Mouse (Mus musculus): ENCODE measurements around the gene Rpl29. TPM values are rescaled to one million over a fixed set of nuclear protein-coding genes. Genes with fewer than 3 reads are reported as not detected.
A peak's percentile ranks its signal among the peaks of the same experiment; 100 is the strongest.

Rpl29 gene
- polyA plus RNA-seq, 1 experiment = 475 TPM

GRCm38 (mm10) chr9:106420608-106421007 lies 8.6 kb upstream of the Rpl29 start:
- Histone ChIP-seq H3K27me3 (ENCODE audit: control insufficient read depth, insufficient read depth, low read length) (no peaks in the 10 kb centered on the region), H3K27ac (ENCODE audit: insufficient read depth, low read length) (no peak overlapping the region), H3K4me1 (ENCODE audit: control insufficient read depth, insufficient read depth, low read length) (peaks cover 4% of the 10 kb centered on the region; the same call in 1 of the 2 replicates), H3K4me3 (replicated peaks; ENCODE audit: insufficient read depth, low read depth, low read length) (no peak overlapping the region)
- no peak for DNase-seq
- TF ChIP-seq CTCF (IDR thresholded peaks at IDR 0.05; ENCODE audit: borderline replicate concordance, insufficient read depth, low read depth, low read length) (no peak), POLR2A (IDR thresholded peaks at IDR 0.05; ENCODE audit: borderline replicate concordance, insufficient read depth, low read length) (no peak)
- WGBS = 13% methylated on average over 2 of the region's 2 CpGs

GRCm38 (mm10) chr9:106421033-106421864 lies 8.0 kb upstream of the Rpl29 start:
- no peak for DNase-seq
- peaks cover 4% of the 10 kb centered on the region; the same call in 1 of the 2 replicates for H3K4me1 ChIP-seq (ENCODE audit: control insufficient read depth, insufficient read depth, low read length)
- no peak overlapping the region for H3K27ac ChIP-seq (ENCODE audit: insufficient read depth, low read length)
- H3K4me3 ChIP-seq (replicated peaks; ENCODE audit: insufficient read depth, low read depth, low read length) = peak overlapping the region; percentile 28
- no peaks in the 10 kb centered on the region for H3K27me3 ChIP-seq (ENCODE audit: control insufficient read depth, insufficient read depth, low read length)
- TF ChIP-seq POLR2A (IDR thresholded peaks at IDR 0.05; ENCODE audit: borderline replicate concordance, insufficient read depth, low read length) = no peak
- TF ChIP-seq CTCF (IDR thresholded peaks at IDR 0.05; ENCODE audit: borderline replicate concordance, insufficient read depth, low read depth, low read length) = no peak
- 27% methylated on average over 18 of the region's 18 CpGs for WGBS

- H3K27me3 ChIP-seq (ENCODE audit: control insufficient read depth, insufficient read depth, low read length) = no peaks in the 10 kb centered on the region
- WGBS = 0% methylated on average over 3 of the region's 3 CpGs
- no peak overlapping the region for H3K27ac ChIP-seq (ENCODE audit: insufficient read depth, low read length)
- TF ChIP-seq CTCF (IDR thresholded peaks at IDR 0.05; ENCODE audit: borderline replicate concordance, insufficient read depth, low read depth, low read length) (peak; percentile 94), POLR2A (IDR thresholded peaks at IDR 0.05; ENCODE audit: borderline replicate concordance, insufficient read depth, low read length) (no peak)
- DNase-seq = peak; percentile 80 to 85
- H3K4me3 ChIP-seq (replicated peaks; ENCODE audit: insufficient read depth, low read depth, low read length) = peak overlapping the region; percentile 28
- peaks cover 4% of the 10 kb centered on the region; the same call in 1 of the 2 replicates for H3K4me1 ChIP-seq (ENCODE audit: control insufficient read depth, insufficient read depth, low read length)
Observed at GRCm38 (mm10) chr9:106421865-106422160, 7.4 kb upstream of the Rpl29 start.

- whole genome bisulfite sequencing = under 1% methylated on average over 11 of the region's 11 CpGs
- Histone ChIP-seq H3K4me3 (replicated peaks; ENCODE audit: insufficient read depth, low read depth, low read length) (peak overlapping the region; percentile 98), H3K27me3 (ENCODE audit: control insufficient read depth, insufficient read depth, low read length) (no peaks in the 10 kb centered on the region), H3K27ac (ENCODE audit: insufficient read depth, low read length) (peak overlapping the region; percentile 87), H3K4me1 (ENCODE audit: control insufficient read depth, insufficient read depth, low read length) (no peaks in the 10 kb centered on the region; the same call in 1 of the 2 replicates)
- TF ChIP-seq CTCF (IDR thresholded peaks at IDR 0.05; ENCODE audit: borderline replicate concordance, insufficient read depth, low read depth, low read length) (no peak), POLR2A (IDR thresholded peaks at IDR 0.05; ENCODE audit: borderline replicate concordance, insufficient read depth, low read length) (no peak)
- no peak for DNase-seq
Observed at GRCm38 (mm10) chr9:106428719-106429220, 484 bp upstream of the Rpl29 start.

DNA sequence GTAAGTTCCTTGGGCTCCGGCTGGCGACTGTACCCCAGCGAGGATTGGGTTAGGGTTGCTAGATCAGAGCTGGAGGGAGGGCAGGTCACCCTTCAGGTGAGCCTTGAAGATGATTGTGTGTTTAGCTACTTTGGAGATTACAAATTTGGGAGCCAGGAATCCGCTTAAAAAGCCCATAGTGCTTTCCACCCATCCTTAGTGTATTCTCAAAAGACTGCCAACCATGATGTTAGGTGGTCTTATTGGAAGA lies 686 bp downstream of the Rpl29 start:
- Histone ChIP-seq H3K4me1 (ENCODE audit: control insufficient read depth, insufficient read depth, low read length) (no peaks in the 10 kb centered on the region; the same call in 1 of the 2 replicates), H3K27ac (ENCODE audit: insufficient read depth, low read length) (no peak overlapping the region), H3K27me3 (ENCODE audit: control insufficient read depth, insufficient read depth, low read length) (no peaks in the 10 kb centered on the region), H3K4me3 (replicated peaks; ENCODE audit: insufficient read depth, low read depth, low read length) (peak overlapping the region; percentile 98)
- WGBS = 0% methylated on average over 4 of the region's 4 CpGs
- no peak for DNase-seq
- TF ChIP-seq CTCF (IDR thresholded peaks at IDR 0.05; ENCODE audit: borderline replicate concordance, insufficient read depth, low read depth, low read length) = no peak
- no peak for TF ChIP-seq POLR2A (IDR thresholded peaks at IDR 0.05; ENCODE audit: borderline replicate concordance, insufficient read depth, low read length)

DNA sequence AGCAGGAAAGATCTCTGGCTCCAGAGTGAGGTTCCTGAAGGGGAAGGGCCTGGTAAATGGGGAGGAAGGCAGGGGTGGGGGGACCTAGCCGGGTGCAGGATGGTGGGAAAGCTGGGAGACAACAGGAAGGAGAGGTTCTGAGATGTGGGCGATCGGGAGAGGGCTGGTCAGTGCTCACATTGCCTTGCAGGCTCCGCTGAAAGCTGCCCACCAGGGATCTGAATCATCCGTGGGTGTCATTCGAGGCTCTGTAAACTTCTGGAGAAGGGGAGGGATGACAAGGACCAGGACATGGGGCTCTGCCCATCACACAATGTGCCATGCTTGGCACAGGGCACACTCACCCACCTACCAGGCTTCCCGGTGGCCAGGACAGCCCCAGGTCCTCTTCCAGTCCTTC lies 4.1 kb downstream of the Rpl29 start:
- no peak for DNase-seq
- no peak overlapping the region for H3K4me3 ChIP-seq (replicated peaks; ENCODE audit: insufficient read depth, low read depth, low read length)
- no peaks in the 10 kb centered on the region for H3K27me3 ChIP-seq (ENCODE audit: control insufficient read depth, insufficient read depth, low read length)
- no peak overlapping the region for H3K27ac ChIP-seq (ENCODE audit: insufficient read depth, low read length)
- 56% methylated on average over 7 of the region's 7 CpGs for WGBS
- peaks cover 4% of the 10 kb centered on the region for H3K4me1 ChIP-seq (ENCODE audit: control insufficient read depth, insufficient read depth, low read length)
- TF ChIP-seq CTCF (IDR thresholded peaks at IDR 0.05; ENCODE audit: borderline replicate concordance, insufficient read depth, low read depth, low read length) (no peak), POLR2A (IDR thresholded peaks at IDR 0.05; ENCODE audit: borderline replicate concordance, insufficient read depth, low read length) (no peak)

GRCm38 (mm10) chr9:106436566-106436965 lies 7.3 kb downstream of the Rpl29 start:
- Histone ChIP-seq H3K4me3 (replicated peaks; ENCODE audit: insufficient read depth, low read depth, low read length) (no peak overlapping the region), H3K27ac (ENCODE audit: insufficient read depth, low read length) (no peak overlapping the region), H3K27me3 (ENCODE audit: control insufficient read depth, insufficient read depth, low read length) (no peaks in the 10 kb centered on the region), H3K4me1 (ENCODE audit: control insufficient read depth, insufficient read depth, low read length) (peaks cover 7% of the 10 kb centered on the region)
- TF ChIP-seq CTCF (IDR thresholded peaks at IDR 0.05; ENCODE audit: borderline replicate concordance, insufficient read depth, low read depth, low read length) = no peak
- TF ChIP-seq POLR2A (IDR thresholded peaks at IDR 0.05; ENCODE audit: borderline replicate concordance, insufficient read depth, low read length) = no peak
- WGBS = 83% methylated on average over 9 of the region's 9 CpGs
- no peak for DNase-seq

GRCm38 (mm10) chr9:106442680-106443079 lies 13.4 kb downstream of the Rpl29 start:
- TF ChIP-seq POLR2A (IDR thresholded peaks at IDR 0.05; ENCODE audit: borderline replicate concordance, insufficient read depth, low read length) (no peak), CTCF (IDR thresholded peaks at IDR 0.05; ENCODE audit: borderline replicate concordance, insufficient read depth, low read depth, low read length) (no peak)
- Histone ChIP-seq H3K27ac (ENCODE audit: insufficient read depth, low read length) (no peak overlapping the region), H3K27me3 (ENCODE audit: control insufficient read depth, insufficient read depth, low read length) (no peaks in the 10 kb centered on the region), H3K4me3 (replicated peaks; ENCODE audit: insufficient read depth, low read depth, low read length) (no peak overlapping the region), H3K4me1 (ENCODE audit: control insufficient read depth, insufficient read depth, low read length) (0 out of 2 replicates have a peak, but pooled peaks cover 3% of the 10 kb centered on the region)
- DNase-seq = no peak
- 81% methylated on average over 5 of the region's 5 CpGs for WGBS
